Mouse (Mus musculus) heart, embryonic 14.5 days (tissue): ENCODE results near the gene Sgpp2. TPM values are rescaled to one million over a fixed set of nuclear protein-coding genes. Genes with fewer than 3 reads are reported as not detected.

ENCODE experiments used
- ATAC-seq: fragments of 200-750 bp; cut with Nextera tagmentation; 2 replicates; pipeline ENCODE4 v1.8.0; 2017; ENCODE audit warnings: low read depth, moderate TSS enrichment; ENCODE audit not compliant: insufficient number of reproducible peaks, insufficient read depth, low FRiP score
- H3K27ac ChIP-seq, 2 experiments: fragments of 200-500 bp in 1 of 2; fragments of 300-500 bp in 1 of 2; sonication (generic) in 1 of 2; replicated peaks in 1 of 2; 2 replicates each; pipeline ENCODE4 v1.5.1; 2012 to 2014; ENCODE audit warnings: low read depth in 2 of 2, low read length in 2 of 2, control low read depth in 1 of 2, mild to moderate bottlenecking in 1 of 2, mixed read lengths in 1 of 2; ENCODE audit not compliant: control insufficient read depth in 1 of 2, insufficient read depth in 1 of 2
- H3K27me3 ChIP-seq: fragments of 300-500 bp; sonication (generic); 2 replicates; pipeline ENCODE4 v1.6.1; 2014; ENCODE audit warnings: mild to moderate bottlenecking, low read length, control low read depth; ENCODE audit not compliant: control insufficient read depth, insufficient read depth
- H3K36me3 ChIP-seq: fragments of 300-500 bp; sonication (generic); 2 replicates; pipeline ENCODE4 v1.6.1; 2014; ENCODE audit warnings: mild to moderate bottlenecking, control low read depth, low read length, mixed read lengths; ENCODE audit not compliant: control insufficient read depth, insufficient read depth
- H3K4me1 ChIP-seq, 2 experiments: fragments of 200-500 bp in 1 of 2; fragments of 300-500 bp in 1 of 2; sonication (generic) in 1 of 2; 2 replicates each; pipeline ENCODE4 v1.6.1; 2012 to 2014; ENCODE audit warnings: low read length in 2 of 2, control low read depth in 1 of 2, mixed read lengths in 1 of 2; ENCODE audit not compliant: control insufficient read depth in 2 of 2, insufficient read depth in 2 of 2
- H3K4me2 ChIP-seq: fragments of 300-500 bp; sonication (generic); 2 replicates; pipeline ENCODE4 v1.6.1; 2014; ENCODE audit warnings: mild to moderate bottlenecking, low read length
- H3K4me3 ChIP-seq, 2 experiments: fragments of 200-500 bp in 1 of 2; fragments of 300-500 bp in 1 of 2; sonication (generic) in 1 of 2; 2 replicates each; pipeline ENCODE4 v1.5.1; 2012 to 2014; ENCODE audit warnings: low read length in 2 of 2, mild to moderate bottlenecking in 2 of 2, control low read depth in 1 of 2, low read depth in 1 of 2, moderate library complexity in 1 of 2; ENCODE audit not compliant: control insufficient read depth in 1 of 2, insufficient read depth in 1 of 2
- H3K9ac ChIP-seq: fragments of 300-500 bp; sonication (generic); 2 replicates; pipeline ENCODE4 v1.6.1; 2014; ENCODE audit warnings: mild to moderate bottlenecking, low read length
- H3K9me3 ChIP-seq: fragments of 300-500 bp; sonication (generic); 2 replicates; pipeline ENCODE4 v1.6.1; 2016; ENCODE audit warnings: low read length, control low read depth; ENCODE audit not compliant: control insufficient read depth
- WGBS: fragments of 180-500 bp; shearing (Covaris S2); extraction: QIAGEN DNeasy Blood & Tissue Kit; methylation state at CpG from one replicate; pipeline ENCODE4 v1.1.7; 2014; 5-methylcytosine and 5-hydroxymethylcytosine counted together
- polyA plus RNA-seq: library from polyadenylated mRNA; unstranded; fragments of >200 nt; fragmentation: Nextera tagmentation; extraction: Ambion mirVana; gene quantifications from 2 replicates; pipeline ENCODE4 v1.2.1, GENCODE M21; 2014

The Sgpp2 gene
- polyA plus RNA-seq, 1 experiment from 2014 or later = 0.20 TPM

DNA sequence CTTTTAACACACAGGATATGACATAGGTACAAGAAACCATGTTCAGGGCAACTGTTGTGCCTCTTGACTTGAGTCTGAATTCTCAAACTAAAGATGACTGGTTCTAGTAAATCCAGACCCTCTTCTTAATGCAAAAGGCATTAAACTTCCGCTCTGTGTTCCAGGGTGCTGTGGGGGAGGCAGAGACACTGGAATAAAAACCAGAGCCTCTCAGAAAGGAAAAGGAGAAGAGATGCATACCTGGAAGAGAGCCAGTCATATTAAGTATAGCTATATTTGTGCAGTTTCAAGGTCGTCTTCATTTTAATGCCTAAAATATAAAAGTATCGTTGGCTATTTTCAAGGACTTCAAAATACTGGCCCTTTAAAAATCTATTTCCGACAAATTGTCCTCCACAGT is 47.3 kb downstream of the Sgpp2 start:
- WGBS = 71% methylated on average over 4 of the region's 4 CpGs
- H3K4me1 ChIP-seq = peaks cover 7 to 17% of the 10 kb centered on the region in 2 experiments
- H3K4me3 ChIP-seq = no peak overlapping the region
- no peak for ATAC-seq
- no peak overlapping the region for H3K9ac ChIP-seq
- no peak overlapping the region for H3K27ac ChIP-seq
- no peaks in the 10 kb centered on the region for H3K9me3 ChIP-seq
- no peaks in the 10 kb centered on the region for H3K27me3 ChIP-seq
- no peak overlapping the region for H3K4me2 ChIP-seq
- H3K36me3 ChIP-seq = no peaks in the 10 kb centered on the region

DNA sequence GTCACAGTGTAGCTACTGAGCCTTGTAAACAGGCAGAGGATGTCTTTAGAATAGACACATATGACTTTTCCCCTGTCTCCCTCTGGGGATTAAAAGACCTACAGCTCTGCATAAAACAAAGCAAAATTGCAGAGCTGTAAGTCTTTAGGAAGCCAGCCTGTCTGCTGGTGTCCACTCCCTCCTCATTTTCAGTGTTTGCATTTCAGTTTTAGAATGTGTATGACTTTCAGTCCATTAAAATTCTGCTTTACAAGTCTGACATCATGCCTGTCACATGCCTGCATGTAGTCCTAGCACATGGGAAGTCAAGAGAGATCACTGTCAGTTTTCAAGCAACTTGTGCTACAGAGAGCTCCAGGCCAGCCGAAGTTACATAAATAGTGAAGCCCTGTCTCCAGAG is 47.7 kb downstream of the Sgpp2 start:
- WGBS = 35% methylated on average over 1 of the region's 1 CpGs

DNA sequence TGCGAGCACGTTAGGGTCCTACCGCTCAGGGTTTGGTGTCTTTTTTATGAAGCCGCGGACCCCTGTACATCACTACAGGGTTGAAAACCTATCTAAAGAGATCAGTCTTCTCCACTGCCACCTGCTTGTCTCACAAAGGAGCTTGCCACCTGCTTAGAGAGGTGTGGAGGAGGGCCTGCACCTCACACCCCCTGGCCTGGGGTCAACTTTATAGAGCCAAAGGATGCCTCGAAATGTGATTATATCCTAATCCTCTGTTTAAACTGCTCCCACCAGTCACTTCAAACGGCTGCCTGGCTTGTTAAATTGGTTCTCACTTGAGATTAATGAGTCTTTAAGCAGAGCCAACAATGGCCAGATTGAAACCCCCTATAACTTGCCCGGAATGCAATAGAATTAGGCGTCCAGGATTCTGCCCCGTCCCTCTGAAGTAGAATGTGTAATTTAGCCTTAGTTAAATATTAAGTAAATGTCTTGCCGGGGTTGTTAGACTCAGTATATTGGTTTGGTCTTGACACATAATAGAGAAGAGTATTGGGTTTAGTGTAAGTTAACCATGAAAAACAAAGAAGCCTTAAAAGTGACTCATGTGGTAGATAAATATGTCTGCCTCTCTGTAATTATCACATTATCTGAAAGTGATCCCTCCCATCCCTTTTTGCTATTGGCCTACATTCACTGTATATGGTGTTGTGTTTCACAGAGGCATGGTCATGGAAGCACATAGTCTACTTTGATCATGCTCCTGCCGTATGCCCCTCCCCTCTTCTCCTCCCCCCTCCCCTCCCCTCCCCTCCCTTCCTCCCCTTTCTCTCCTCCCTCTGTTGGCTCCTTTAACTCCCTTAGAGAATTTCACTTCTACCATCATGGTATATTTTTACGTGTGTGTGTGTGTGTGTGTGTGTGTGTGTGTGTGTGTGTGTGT is 54.1 kb downstream of the Sgpp2 start:
- Histone ChIP-seq H3K36me3 (no peaks in the 10 kb centered on the region), H3K4me1 (peaks cover 0 to 10% of the 10 kb centered on the region in 2 experiments; a peak in 2 of 4 replicates), H3K27me3 (no peaks in the 10 kb centered on the region), H3K4me3 (no peak overlapping the region), H3K4me2 (no peak overlapping the region), H3K9ac (no peak overlapping the region), H3K27ac (no peak overlapping the region), H3K9me3 (no peaks in the 10 kb centered on the region)
- ATAC-seq = no peak
- WGBS = 84% methylated on average over 13 of the region's 13 CpGs

More for the DNA sequence above, 47.7 kb downstream of the Sgpp2 start:
- no peak overlapping the region for H3K27ac ChIP-seq
- no peak overlapping the region for H3K4me3 ChIP-seq
- H3K27me3 ChIP-seq = no peaks in the 10 kb centered on the region
- no peak overlapping the region for H3K9ac ChIP-seq
- ATAC-seq = no peak
- no peaks in the 10 kb centered on the region for H3K36me3 ChIP-seq
- H3K4me2 ChIP-seq = no peak overlapping the region
- peaks cover 7 to 17% of the 10 kb centered on the region in 2 experiments for H3K4me1 ChIP-seq
- no peaks in the 10 kb centered on the region for H3K9me3 ChIP-seq

DNA sequence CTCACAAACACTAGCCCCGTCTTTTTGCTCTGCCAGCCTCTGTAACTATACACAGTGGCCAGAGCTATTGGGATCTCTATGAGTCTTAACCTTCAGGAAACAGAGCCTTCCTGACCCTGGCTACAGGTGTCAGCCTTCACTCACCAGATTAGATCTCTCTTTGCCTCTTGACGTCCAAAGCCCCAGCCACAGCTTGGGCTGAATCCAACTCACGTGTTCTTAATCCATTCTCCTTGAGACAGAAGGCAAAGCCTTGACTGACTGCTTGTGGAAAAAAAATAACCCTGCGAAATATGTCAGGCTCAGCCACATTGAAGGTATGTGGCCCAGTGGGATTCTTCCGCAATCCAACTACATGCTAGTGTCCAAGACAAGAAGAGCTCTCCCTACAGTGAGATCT is 57.7 kb downstream of the Sgpp2 start:
- no peak overlapping the region for H3K4me3 ChIP-seq
- no peak for ATAC-seq
- no peak overlapping the region for H3K9ac ChIP-seq
- no peaks in the 10 kb centered on the region for H3K36me3 ChIP-seq
- H3K4me2 ChIP-seq = no peak overlapping the region
- no peaks in the 10 kb centered on the region for H3K9me3 ChIP-seq
- WGBS = 57% methylated on average over 5 of the region's 5 CpGs
- H3K27ac ChIP-seq = no peak overlapping the region
- peaks cover 10 to 17% of the 10 kb centered on the region in 2 experiments for H3K4me1 ChIP-seq
- H3K27me3 ChIP-seq = no peaks in the 10 kb centered on the region

DNA sequence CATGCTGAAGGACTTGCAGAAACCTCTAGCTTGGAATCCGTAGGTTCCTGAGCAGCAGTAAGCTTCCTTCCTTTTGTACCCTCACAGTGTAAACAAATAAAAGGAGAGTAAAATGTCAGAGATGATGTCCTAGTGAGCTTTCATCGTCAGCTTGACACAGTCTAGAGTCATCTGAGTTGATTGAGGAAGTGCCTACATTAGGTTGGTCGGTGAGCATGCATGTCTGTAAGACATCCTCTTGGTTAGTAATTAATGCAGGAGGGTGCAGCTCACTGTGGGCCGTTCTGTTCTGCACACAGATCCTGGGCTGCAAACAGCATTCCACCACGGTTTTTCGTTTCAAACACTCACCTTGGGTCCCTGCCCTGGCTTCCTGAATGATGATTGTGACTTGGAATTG is 60.0 kb downstream of the Sgpp2 start:
- Histone ChIP-seq H3K4me2 (no peak overlapping the region), H3K27ac (no peak overlapping the region), H3K9ac (no peak overlapping the region), H3K27me3 (no peaks in the 10 kb centered on the region), H3K4me1 (peaks cover 10 to 17% of the 10 kb centered on the region in 2 experiments), H3K4me3 (no peak overlapping the region), H3K9me3 (no peaks in the 10 kb centered on the region), H3K36me3 (no peaks in the 10 kb centered on the region)
- no peak for ATAC-seq
- 55% methylated on average over 6 of the region's 6 CpGs for WGBS

DNA sequence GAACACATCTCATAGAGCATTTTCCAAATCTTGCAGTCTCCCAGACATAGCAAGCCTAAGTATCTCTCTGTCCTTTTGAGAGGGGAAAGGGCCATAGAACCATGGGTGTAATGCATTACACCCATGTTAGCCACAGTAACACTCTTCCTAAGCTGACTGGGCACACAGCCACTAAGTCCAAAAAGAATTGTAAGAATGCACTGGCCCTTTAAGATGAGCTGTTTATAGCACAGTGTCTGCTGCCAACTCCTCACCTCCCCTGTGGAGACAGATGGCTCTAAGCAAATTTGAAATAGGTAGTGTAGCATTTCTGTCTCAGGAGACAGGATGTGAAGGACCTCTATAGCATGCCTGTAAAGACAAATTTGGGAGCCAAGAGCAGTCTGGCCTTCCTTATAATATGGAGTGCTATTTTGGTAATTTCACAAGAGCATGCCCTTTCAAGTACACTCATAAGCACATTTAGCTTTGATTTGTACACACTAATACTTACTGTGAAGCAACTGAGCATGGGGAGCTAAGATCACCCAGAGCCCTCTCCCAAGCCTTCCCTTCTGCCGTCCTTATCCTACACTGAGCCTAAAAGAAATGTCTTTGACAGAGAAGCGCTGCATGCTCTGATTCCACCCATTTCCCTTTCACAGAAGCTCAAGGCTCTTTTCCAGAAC is 61.6 kb downstream of the Sgpp2 start:
- Histone ChIP-seq H3K9ac (no peak overlapping the region), H3K27me3 (no peaks in the 10 kb centered on the region), H3K27ac (peak overlapping the region; percentile 79 to 86), H3K36me3 (no peaks in the 10 kb centered on the region), H3K4me2 (no peak overlapping the region; the same call in 1 of the 2 replicates), H3K9me3 (no peaks in the 10 kb centered on the region), H3K4me1 (peaks cover 6 to 17% of the 10 kb centered on the region in 2 experiments), H3K4me3 (no peak overlapping the region)
- ATAC-seq = peak; percentile 68; the same call in 1 of the 2 replicates
- WGBS = 54% methylated on average over 2 of the region's 2 CpGs

DNA sequence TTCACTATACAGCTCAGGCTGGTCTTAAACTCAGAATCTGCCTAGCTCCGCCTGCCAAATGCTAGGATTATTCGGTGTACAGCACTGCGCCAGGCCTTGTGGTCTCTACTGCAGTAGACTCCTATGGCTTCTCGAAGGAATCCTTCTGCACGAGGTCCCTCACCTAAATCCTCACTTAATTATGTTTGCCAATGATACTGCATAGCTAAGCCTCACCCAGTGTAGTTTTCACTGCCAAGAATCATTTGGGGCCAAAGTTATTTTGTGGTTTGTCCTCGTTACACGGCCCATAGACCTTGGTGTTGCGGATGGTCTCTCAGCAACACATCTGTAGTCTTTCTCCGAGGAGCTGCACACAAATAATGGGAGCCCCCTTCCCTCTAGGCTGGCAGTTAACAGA is 62.2 kb downstream of the Sgpp2 start:
- H3K4me3 ChIP-seq = no peak overlapping the region
- no peaks in the 10 kb centered on the region for H3K36me3 ChIP-seq
- H3K27ac ChIP-seq = peak overlapping the region; percentile 79 to 86; a peak in 3 of 4 replicates
- no peak for ATAC-seq
- peaks cover 6 to 17% of the 10 kb centered on the region in 2 experiments for H3K4me1 ChIP-seq
- 91% methylated on average over 9 of the region's 9 CpGs for WGBS
- no peak overlapping the region for H3K9ac ChIP-seq
- H3K9me3 ChIP-seq = no peaks in the 10 kb centered on the region
- no peak overlapping the region for H3K4me2 ChIP-seq
- no peaks in the 10 kb centered on the region for H3K27me3 ChIP-seq
